Mouse (Mus musculus) midbrain, postnatal 0 days (tissue): ENCODE results near the gene Nr2f6. TPM values are rescaled to one million over a fixed set of nuclear protein-coding genes. Genes with fewer than 3 reads are reported as not detected.
A peak's percentile ranks its signal among the peaks of the same experiment; 100 is the strongest.

ENCODE experiments used
- ATAC-seq: fragments of 200-750 bp; cut with Nextera tagmentation; 2 replicates; pipeline ENCODE4 v1.8.0; 2017; ENCODE audit warnings: moderate number of reproducible peaks, mild to moderate bottlenecking, moderate TSS enrichment, moderate library complexity; ENCODE audit not compliant: low FRiP score
- DNase-seq: peaks from one replicate; pipeline ENCODE4 v3.0.0-alpha.2; 2015; ENCODE audit warnings: low spot score
- H3K27ac ChIP-seq: fragments of 300-500 bp; sonication (generic); 2 replicates; pipeline ENCODE4 v1.5.1; 2014; ENCODE audit warnings: low read depth, mild to moderate bottlenecking, low read length, mixed read lengths
- H3K27me3 ChIP-seq: fragments of 300-500 bp; sonication (generic); 2 replicates; pipeline ENCODE4 v1.6.1; 2014; ENCODE audit warnings: low read length, control low read depth, mixed read lengths; ENCODE audit not compliant: insufficient read depth
- H3K36me3 ChIP-seq: fragments of 300-500 bp; sonication (generic); 2 replicates; pipeline ENCODE4 v1.6.1; 2014; ENCODE audit warnings: low read length, control low read depth, mixed read lengths; ENCODE audit not compliant: insufficient read depth
- H3K4me1 ChIP-seq: fragments of 300-500 bp; sonication (generic); 2 replicates; pipeline ENCODE4 v1.6.1; 2014; ENCODE audit warnings: mild to moderate bottlenecking, control low read depth, antibody characterized with exemption, low read length, mixed read lengths; ENCODE audit not compliant: insufficient read depth
- H3K4me2 ChIP-seq: fragments of 300-500 bp; sonication (generic); 2 replicates; pipeline ENCODE4 v1.6.1; 2014; ENCODE audit warnings: low read depth, mild to moderate bottlenecking, low read length, mixed read lengths; ENCODE audit not compliant: poor library complexity, severe bottlenecking
- H3K4me3 ChIP-seq: fragments of 300-500 bp; sonication (generic); 2 replicates; pipeline ENCODE4 v1.5.1; 2014; ENCODE audit warnings: low read depth, mild to moderate bottlenecking, low read length, moderate library complexity
- H3K9ac ChIP-seq: fragments of 300-500 bp; sonication (generic); replicated peaks from 2 replicates; pipeline ENCODE4 v1.6.1; 2014; ENCODE audit warnings: mild to moderate bottlenecking, low read length, moderate library complexity, mixed read lengths; ENCODE audit not compliant: poor library complexity, severe bottlenecking
- H3K9me3 ChIP-seq: fragments of 300-500 bp; sonication (generic); 2 replicates; pipeline ENCODE4 v1.6.1; 2016; ENCODE audit warnings: low read length, control low read depth
- CTCF ChIP-seq: IDR thresholded peaks from 2 replicates; pipeline ENCODE4 v1.5.1; 2016; ENCODE audit warnings: antibody characterized with exemption, mild to moderate bottlenecking
- WGBS: fragments of 180-500 bp; shearing (Covaris S2); extraction: QIAGEN DNeasy Blood & Tissue Kit; methylation state at CpG from one replicate; pipeline ENCODE4 v1.1.7; 2014; 5-methylcytosine and 5-hydroxymethylcytosine counted together
- polyA plus RNA-seq: library from polyadenylated mRNA; unstranded; fragments of >200 nt; fragmentation: Nextera tagmentation; extraction: Ambion mirVana; gene quantifications from 2 replicates; pipeline ENCODE4 v1.2.1, GENCODE M21; 2015
- total RNA-seq: library from RNA; depleted of rRNA; stranded (reverse); fragments of >200 nt; gene quantifications from 2 replicates; pipeline ENCODE4 v1.2.3, GENCODE M21; 2014

The Nr2f6 gene
- total and polyA plus RNA-seq, 2 experiments from 2014 or later: 32.9 to 95.6 TPM

GRCm38 (mm10) chr8:71406099-71407015 is 24.6 kb upstream of the Nr2f6 start:
- Histone ChIP-seq H3K9me3 (no peaks in the 10 kb centered on the region), H3K4me2 (peak overlapping the region; percentile 90), H3K4me1 (no peaks in the 10 kb centered on the region), H3K27me3 (no peaks in the 10 kb centered on the region), H3K27ac (no peak overlapping the region), H3K9ac (no peak overlapping the region), H3K4me3 (peak overlapping the region; percentile 36), H3K36me3 (no peaks in the 10 kb centered on the region)
- ATAC-seq (0 out of 2 replicates have a peak, but pooled peaks have one; percentile 1), DNase-seq (peak; percentile 12)
- under 1% methylated on average over 55 of the region's 55 CpGs for WGBS
- peak; percentile 57 for TF ChIP-seq CTCF

DNA sequence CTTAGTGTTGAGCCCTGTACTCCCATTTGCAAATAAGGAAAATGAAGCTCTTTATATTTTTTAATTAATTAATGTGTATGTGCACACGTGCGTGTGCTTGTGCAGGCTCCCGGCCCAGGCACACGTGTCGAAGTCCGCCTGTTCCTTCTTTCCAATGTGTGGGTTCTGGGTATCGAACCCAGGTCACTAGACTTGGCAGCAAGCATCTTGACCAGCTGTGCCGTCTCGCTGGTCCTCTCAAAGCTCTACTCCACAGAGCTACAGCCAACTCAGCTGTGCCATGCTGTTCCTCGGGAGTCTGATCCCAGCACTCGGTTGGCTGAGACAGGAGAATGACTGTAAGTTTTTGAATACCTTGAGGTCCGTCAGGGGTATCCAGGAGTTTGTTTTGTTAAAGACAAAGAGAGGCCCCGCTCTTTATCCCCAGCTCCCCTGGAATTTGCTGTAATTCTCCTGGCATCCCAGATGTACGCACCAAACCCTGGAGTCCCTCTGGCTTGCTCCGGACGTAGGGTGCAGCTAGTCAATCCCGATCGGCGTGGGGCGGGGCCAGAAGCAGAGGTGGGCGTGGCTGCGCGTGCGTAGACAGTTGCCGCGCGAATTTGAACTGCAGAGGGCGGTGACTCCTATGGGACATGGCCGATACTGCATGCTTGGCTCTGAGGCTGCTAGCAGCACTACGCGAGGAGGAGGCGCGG is 23.8 kb upstream of the Nr2f6 start, which contains the start of gene Ankle1:
Gene Ankle1, plus strand, starts transcription at position 610 of the 698 bp plus-strand sequence.
- peak; percentile 72 for TF ChIP-seq CTCF
- H3K4me3 ChIP-seq: peak within 1 kb of the TSS; percentile 36
- DNase-seq (peak; percentile 91), ATAC-seq (peak; percentile 91)
- H3K27me3 ChIP-seq: no peaks in the 10 kb centered on the region
- no peak within 1 kb of the TSS for H3K9ac ChIP-seq
- H3K27ac ChIP-seq: no peak within 1 kb of the TSS
- no peaks in the 10 kb centered on the region for H3K4me1 ChIP-seq
- H3K9me3 ChIP-seq: no peaks in the 10 kb centered on the region
- H3K36me3 ChIP-seq: no peaks in the 10 kb centered on the region
- 16% methylated on average over 33 of the region's 33 CpGs for WGBS
- H3K4me2 ChIP-seq: peak within 1 kb of the TSS; percentile 90

- no peaks in the 10 kb centered on the region for H3K4me1 ChIP-seq
- H3K9ac ChIP-seq: no peak overlapping the region
- H3K36me3 ChIP-seq: no peaks in the 10 kb centered on the region
- H3K27ac ChIP-seq: no peak overlapping the region
- no peak overlapping the region; the same call in 1 of the 2 replicates for H3K4me2 ChIP-seq
- no peak overlapping the region for H3K4me3 ChIP-seq
- WGBS: 83% methylated on average over 9 of the region's 9 CpGs
- ATAC-seq (no peak), DNase-seq (no peak)
- TF ChIP-seq CTCF: no peak
- no peaks in the 10 kb centered on the region for H3K27me3 ChIP-seq
- H3K9me3 ChIP-seq: no peaks in the 10 kb centered on the region
Observed at GRCm38 (mm10) chr8:71404951-71405351, 23.2 kb upstream of the Nr2f6 start.

GRCm38 (mm10) chr8:71404011-71404410 is 22.3 kb upstream of the Nr2f6 start:
- H3K9ac ChIP-seq: no peak overlapping the region
- TF ChIP-seq CTCF: no peak
- no peak overlapping the region for H3K4me2 ChIP-seq
- DNase-seq: no peak
- 96% methylated on average over 8 of the region's 8 CpGs for WGBS
- H3K9me3 ChIP-seq: no peaks in the 10 kb centered on the region
- H3K27ac ChIP-seq: no peak overlapping the region
- no peak for ATAC-seq
- H3K4me3 ChIP-seq: no peak overlapping the region
- no peaks in the 10 kb centered on the region for H3K4me1 ChIP-seq
- H3K27me3 ChIP-seq: no peaks in the 10 kb centered on the region
- H3K36me3 ChIP-seq: no peaks in the 10 kb centered on the region

GRCm38 (mm10) chr8:71403107-71403885 is 21.5 kb upstream of the Nr2f6 start:
- ATAC-seq: no peak
- Histone ChIP-seq H3K27me3 (no peaks in the 10 kb centered on the region), H3K4me3 (no peak overlapping the region), H3K4me2 (no peak overlapping the region), H3K4me1 (no peaks in the 10 kb centered on the region), H3K27ac (no peak overlapping the region), H3K9ac (no peak overlapping the region), H3K36me3 (peaks cover 5% of the 10 kb centered on the region), H3K9me3 (no peaks in the 10 kb centered on the region)
- no peak for TF ChIP-seq CTCF
- no peak for DNase-seq
- WGBS: 90% methylated on average over 6 of the region's 6 CpGs
